Mouse (Mus musculus): ENCODE measurements at regions not wholly inside any gene's neighbourhood (a gene's known extent, or its start where the extent isn't known, plus 50 kb on each side); places are given as distances from the start of the nearest gene placed in this dataset.

DNA sequence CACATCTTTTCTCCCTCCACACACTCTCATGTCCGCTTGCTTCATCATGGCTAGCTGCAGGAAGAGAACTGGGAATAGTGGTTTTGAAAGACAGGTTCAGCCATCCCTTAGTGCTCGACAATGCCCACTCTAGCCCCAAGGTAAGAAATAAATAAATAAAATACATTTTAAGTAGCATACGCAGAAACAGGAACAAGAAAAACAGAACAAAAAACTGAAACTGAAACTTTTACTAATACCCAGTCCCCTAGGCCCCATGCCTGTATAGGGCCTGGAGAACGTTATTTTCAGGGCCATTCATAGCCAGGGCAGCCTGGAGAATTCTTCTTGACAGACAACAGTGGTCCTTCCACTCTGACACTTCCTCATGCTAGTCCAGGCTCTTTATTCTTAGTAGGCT lies 216.4 kb upstream of the Hes1 start:
- no peak for TF ChIP-seq CTCF (IDR thresholded peaks at IDR 0.05; ENCODE audit: insufficient read depth, low read depth, low read length)
- TF ChIP-seq POLR2A (IDR thresholded peaks at IDR 0.05; ENCODE audit: insufficient read depth, low read depth, low read length) = no peak
